Mouse (Mus musculus) gastrocnemius, postnatal 25 days (tissue): ENCODE data around the gene Taar6. TPM values are rescaled to one million over a fixed set of nuclear protein-coding genes. Genes with fewer than 3 reads are reported as not detected.
A peak's percentile ranks its signal among the peaks of the same experiment; 100 is the strongest.

Source experiments
- DNase-seq: peaks from one replicate; pipeline ENCODE4 v3.0.0; 2022
- long read RNA-seq, 2 experiments: library from polyadenylated mRNA; stranded (forward); transcript quantifications; one replicate each; pipeline ENCODE4 v2.0.0; 2021
- total RNA-seq, 2 experiments: library from RNA; stranded (reverse); gene quantifications; 1 replicate in 1 of 2; 2 replicates in 1 of 2; pipeline ENCODE4 v1.2.3; 2021

Taar6 gene
- total RNA-seq, result not detected
- long read RNA-seq, experiment 1, result 0 reads
- long read RNA-seq, experiment 2, result 0 reads

- no peak for DNase-seq
These were observed at the start of gene Taar6 for GRCm38 (mm10) chr10:23985546-23985945. TSS of gene Taar6 (minus strand) at chr10:23985646.

DNA sequence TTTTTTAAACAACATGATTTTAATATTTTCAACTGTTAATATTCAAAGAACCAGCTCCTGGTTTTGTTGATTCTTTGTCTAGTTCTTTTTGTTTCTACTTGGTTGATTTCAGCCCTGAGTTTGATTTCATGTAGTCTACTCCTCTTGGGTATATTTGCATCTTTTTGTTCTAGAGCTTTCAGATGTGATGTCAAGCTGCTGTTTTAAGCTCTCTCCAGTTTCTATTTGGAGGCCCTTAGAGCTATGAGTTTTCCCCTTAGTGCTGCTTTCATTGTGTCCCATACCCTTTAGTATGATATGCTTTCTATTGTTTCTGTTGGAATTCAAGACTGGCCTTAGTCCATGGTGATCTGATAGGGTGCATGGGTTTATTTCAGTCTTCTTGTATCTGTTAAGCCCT lies 45.9 kb upstream of the Taar6 start:
- DNase-seq, result no peak

DNA sequence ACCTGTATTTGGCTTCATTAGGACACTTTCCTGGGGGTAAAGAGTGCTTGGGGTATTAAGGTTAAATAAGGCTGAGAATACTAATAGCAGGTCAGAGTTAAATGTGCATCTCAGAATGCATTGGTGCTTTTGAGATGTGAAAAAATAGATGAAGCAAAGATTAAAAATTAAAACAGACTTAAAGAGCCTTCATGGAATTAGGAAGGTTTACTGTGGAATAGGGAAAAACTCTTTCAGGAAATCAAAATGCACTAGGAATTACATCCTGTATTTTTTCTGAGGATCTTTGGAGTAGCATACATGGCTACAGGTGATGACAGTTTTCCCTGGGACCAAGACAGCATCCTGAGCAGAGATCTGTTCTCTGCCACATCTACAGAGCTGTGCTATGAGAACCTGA lies 41.5 kb upstream of the Taar6 start, which contains the start of gene Taar7d:
TSS of gene Taar7d (plus strand) at position 301 of the 400 bp plus-strand sequence.
- DNase-seq, result no peak

GRCm38 (mm10) chr10:24008143-24008542 lies 22.7 kb upstream of the Taar6 start:
- no peak for DNase-seq

DNA sequence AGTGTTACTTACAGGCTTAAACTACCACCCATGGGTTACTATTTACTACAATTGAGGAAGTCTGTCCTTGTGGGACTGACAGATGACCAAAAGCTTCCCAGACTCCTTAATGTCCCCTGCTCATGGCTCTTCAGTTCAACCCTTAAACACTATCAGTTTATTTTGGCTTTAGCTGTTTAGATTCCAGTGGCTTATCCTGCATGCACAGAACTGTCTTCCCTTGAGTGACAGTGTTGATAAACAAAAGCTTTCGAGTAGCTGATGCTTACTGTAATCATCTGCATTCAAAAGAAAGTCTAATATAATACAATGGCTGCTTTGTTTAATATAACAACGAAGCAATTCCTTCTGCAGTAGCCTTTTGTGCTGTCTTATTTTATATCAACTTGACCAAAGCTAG lies 21.6 kb upstream of the Taar6 start:
- DNase-seq, result no peak

DNA sequence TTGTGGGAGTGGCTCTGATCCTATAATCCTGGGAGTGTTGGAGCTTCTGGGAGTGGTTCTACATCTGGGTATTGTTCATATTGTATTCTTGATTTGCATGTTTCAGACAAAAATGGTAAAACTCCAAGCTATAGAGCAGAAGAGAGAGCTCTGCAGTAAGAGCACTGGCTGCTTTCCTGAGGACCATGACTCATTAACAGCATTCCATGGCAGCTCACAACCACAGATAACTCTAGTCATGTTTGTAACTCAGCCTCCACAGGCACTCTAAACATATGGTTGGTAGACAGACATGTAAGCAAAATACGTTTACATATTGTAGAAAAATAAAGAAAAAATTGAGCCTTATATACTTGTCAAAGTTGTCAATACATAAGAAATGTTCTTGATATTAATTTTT lies 21.0 kb upstream of the Taar6 start:
- no peak for DNase-seq

GRCm38 (mm10) chr10:23999639-24000038 lies 14.2 kb upstream of the Taar6 start, which contains the start of gene Taar7b:
TSS of gene Taar7b (plus strand) at chr10:23999939.
- no peak for DNase-seq

DNA sequence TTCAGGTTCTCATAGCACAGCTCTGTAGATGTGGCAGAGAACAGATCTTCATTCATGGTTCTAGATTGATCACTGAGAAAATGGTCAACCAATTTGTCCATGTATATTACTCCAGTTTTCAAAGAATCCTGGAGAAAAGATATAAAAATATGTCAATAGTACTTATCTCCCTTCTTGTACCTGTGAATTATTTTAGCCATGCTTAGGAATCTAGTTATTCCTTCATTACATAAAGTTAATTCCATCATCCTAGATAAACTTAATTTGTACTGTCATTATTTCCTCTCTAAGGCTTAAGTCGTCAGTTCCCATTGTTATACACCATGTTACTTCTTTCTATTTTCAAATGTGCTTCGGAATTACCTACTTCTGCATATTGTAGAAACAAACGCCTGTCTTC lies 7.9 kb upstream of the Taar6 start, which contains the start of gene Taar7a:
TSS of gene Taar7a (minus strand) at position 101 of the 400 bp plus-strand sequence.
- DNase-seq, result no peak

DNA sequence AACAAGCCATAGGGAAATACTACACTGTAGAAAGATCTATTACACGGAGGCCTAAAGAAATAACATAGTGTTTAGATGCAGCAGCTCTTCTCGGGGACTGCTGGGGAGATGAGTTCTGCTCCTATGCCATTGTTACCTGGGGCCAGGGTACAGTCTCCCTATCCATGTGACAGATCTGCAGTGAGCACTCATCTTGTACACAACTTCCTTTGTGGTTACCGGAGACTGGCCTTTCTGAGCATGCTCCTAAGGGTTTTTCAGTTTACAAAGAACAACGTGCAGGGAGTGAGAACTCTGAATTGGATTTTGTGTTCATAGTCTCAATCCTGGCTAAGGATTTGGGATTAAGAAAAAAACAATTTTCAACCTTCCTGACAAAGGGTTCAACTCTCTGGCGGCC lies 973 bp upstream of the Taar6 start:
- no peak for DNase-seq

DNA sequence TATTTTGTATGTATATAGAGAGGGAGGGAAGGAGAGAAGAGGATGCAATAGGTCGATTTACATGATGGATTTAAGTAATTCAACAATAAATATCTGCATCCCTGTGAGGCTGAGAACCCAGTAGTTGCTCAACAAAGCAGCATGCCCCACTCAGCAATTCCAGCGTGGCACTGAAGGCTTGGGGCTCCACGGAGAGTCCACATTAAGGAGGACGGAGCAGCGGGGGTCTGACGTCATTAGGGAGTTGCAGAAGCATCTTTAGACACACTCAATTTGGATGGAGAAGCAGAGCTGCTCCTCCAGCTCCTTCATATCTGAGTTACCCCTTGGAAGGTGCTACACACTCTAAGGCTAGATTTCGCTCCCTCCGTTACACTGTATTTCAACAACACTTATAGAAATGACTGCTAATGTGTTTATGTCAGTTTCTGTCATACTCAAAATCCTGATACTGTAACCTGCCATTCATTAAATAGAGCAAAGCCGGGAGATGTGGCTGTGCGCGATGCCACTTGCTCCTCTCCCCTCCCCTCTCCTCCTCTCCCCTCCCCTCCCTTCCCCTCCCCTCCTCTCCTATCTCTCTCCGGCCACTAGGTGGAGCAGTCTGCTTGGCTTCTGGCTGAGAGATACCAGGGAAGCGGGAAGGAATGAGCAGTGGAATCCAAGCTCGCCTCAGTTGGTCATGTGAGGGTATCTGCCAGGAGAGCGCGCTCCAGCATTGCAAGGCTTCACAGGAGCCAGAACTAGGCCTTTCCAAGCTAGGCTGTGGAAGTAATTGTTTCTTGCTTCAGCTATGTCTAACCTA lies 6.3 kb downstream of the Taar6 start:
- DNase-seq, result peak; percentile 42

DNA sequence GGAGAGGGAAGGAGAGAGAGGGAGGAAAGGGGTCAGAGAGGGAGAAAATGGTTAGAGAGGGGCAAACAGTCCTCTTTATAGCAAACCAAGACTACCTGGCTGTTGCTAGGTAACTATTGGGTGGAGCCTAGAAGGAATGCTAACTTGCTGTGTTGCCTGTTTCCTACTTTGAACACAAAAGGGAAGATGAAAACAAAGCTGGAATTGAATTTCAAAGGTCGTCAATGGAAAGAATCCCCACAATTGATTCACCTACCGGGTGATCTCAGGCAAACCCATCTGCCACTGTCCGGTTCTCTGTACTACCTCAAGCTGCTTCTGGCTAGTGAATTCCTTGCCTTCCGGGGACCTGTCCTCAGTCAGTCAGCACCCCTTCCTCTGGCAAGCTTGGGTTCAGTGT lies 7.5 kb downstream of the Taar6 start:
- no peak for DNase-seq

- no peak for DNase-seq
These were observed 14.2 kb downstream of the Taar6 start for GRCm38 (mm10) chr10:23971256-23971655.

DNA sequence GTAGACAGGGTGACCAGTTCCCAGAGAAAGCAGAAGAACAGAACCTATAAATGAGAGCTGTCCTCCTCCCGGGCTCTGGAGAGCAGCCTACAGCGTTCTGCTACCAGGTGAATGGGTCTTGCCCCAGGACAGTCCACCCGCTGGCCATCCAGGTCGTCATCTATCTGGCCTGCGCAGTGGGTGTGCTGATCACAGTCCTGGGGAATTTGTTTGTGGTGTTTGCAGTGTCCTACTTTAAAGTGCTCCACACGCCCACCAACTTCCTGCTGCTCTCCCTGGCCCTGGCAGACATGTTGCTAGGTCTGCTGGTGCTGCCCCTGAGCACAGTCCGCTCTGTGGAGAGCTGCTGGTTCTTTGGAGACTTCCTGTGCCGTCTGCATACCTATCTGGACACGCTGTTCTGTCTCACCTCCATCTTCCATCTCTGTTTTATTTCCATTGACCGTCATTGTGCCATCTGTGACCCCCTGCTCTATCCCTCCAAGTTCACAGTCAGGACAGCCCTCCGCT lies 14.7 kb downstream of the Taar6 start, which contains the start of gene Taar5:
TSS of gene Taar5 (plus strand) at position 51 of the 510 bp plus-strand sequence.
- no peak for DNase-seq

GRCm38 (mm10) chr10:23964921-23965610 lies 20.4 kb downstream of the Taar6 start:
- no peak for DNase-seq

DNA sequence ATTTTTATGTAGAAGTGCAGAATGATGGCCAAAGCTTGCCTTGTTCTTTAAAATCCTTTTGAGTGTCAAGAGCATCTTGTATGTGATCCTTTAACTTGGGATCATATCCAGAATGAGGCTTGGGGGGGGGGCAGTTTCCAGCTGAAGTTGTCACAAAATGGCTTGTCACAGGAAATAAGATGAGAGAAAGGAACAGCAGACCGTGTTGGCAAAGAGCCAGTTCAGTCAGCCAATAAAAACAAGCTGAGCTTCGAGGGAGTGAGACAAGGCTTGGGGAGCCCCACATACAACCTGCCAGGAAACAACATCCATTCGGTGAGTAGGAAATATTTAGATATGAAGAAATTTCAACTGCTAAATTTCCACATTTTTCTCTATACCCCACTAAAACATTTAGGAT lies 22.0 kb downstream of the Taar6 start:
- DNase-seq, result no peak

GRCm38 (mm10) chr10:23960444-23960915 lies 25.0 kb downstream of the Taar6 start, which contains the start of gene Taar4:
TSS of gene Taar4 (plus strand) at chr10:23960494.
- DNase-seq, result no peak

DNA sequence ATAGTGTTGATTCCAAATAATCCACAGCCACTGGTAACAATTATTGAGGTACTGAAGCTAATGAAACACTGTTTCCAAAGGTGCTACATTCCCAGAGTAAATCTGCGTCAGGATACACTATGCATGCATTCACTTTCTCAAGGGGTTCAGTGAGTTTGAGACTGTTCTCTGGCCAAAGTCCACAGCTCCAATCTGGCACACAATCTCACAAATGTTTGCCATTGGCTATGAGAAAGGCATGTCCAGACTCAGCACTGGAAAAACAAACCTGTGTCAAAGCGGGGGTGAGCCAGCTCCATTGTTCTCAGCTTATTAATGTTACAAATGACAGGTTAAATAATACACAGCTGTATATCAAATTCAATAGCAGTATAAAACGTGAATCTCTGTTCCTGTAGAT lies 26.4 kb downstream of the Taar6 start:
- DNase-seq, result no peak

DNA sequence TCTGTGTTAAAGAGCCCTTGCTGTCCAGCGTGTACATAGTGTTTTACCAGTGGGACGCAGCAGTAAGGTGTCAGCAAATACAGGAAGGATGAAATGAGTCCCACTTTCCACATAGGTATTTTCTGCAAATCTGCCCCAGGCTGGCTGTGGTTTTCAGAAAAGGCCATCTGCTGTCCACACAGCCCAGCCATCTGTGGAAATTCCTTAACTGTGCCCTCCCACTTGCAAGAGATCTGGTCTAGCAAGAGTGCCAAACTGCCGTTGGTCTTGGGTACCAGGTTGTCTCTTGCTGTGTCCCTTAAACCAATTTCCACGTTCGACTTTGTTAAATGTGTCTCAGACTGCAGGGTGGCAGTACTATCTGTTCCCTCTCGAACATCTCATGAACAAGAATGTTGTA lies 33.7 kb downstream of the Taar6 start:
- no peak for DNase-seq

GRCm38 (mm10) chr10:23949508-23950005 lies 35.9 kb downstream of the Taar6 start, which contains the start of gene Taar3:
TSS of gene Taar3 (plus strand) at chr10:23949558.
- no peak for DNase-seq

GRCm38 (mm10) chr10:23948026-23948425 lies 37.4 kb downstream of the Taar6 start:
- no peak for DNase-seq

- no peak for DNase-seq
These were observed 43.0 kb downstream of the Taar6 start for GRCm38 (mm10) chr10:23942465-23942864.

GRCm38 (mm10) chr10:23938312-23938711 lies 47.1 kb downstream of the Taar6 start, which contains the start of gene Taar2:
TSS of gene Taar2 (plus strand) at chr10:23938572.
- no peak for DNase-seq
